Mouse (Mus musculus): ENCODE results near the gene Slc4a7. TPM values are rescaled to one million over a fixed set of nuclear protein-coding genes. Genes with fewer than 3 reads are reported as not detected.
"Not testable (repeated sequence)": the region's sequence is repeated elsewhere in the genome, so short reads cannot be mapped to it uniquely, and the experiment has no call there.

Slc4a7 gene
- total RNA-seq, 2 experiments from 2014 or later, result 13.3 to 13.5 TPM

GRCm38 (mm10) chr14:14786979-14787378, 84.9 kb downstream of the Slc4a7 start:
- intact Hi-C loops (cut with DNase I), result no loop called here
- DNase-seq (ENCODE audit: low spot score), result no peak

GRCm38 (mm10) chr14:14789840-14790470, 87.9 kb downstream of the Slc4a7 start:
- no peak for DNase-seq (ENCODE audit: low spot score)
- intact Hi-C loops (cut with DNase I), result no loop called here

DNA sequence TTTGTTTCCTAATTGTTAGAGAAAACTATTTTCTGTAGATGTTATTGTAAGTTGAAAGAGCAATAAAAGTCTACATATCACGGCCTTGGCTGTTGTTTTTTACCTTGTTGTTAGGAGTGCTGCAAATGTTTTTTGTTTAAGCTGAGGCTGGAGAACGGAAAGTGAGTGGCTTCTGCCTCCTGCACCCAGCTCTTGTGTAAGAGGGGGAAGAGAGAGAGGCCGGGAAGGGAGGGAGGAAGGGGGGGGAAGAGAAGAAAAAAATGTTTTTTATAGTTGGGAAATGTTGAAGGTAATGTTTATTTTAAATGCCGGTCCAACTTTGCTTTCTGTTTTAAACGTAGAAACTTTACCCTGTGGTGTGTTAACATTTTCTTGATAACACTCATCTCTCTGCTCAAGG, 97.8 kb downstream of the Slc4a7 start:
- no peak for DNase-seq (ENCODE audit: low spot score)
- intact Hi-C loops (cut with DNase I), result no loop called here

- no peak for DNase-seq (ENCODE audit: low spot score)
- intact Hi-C loops (cut with DNase I), result no loop called here
Measured at GRCm38 (mm10) chr14:14800332-14800731, 98.3 kb downstream of the Slc4a7 start.

DNA sequence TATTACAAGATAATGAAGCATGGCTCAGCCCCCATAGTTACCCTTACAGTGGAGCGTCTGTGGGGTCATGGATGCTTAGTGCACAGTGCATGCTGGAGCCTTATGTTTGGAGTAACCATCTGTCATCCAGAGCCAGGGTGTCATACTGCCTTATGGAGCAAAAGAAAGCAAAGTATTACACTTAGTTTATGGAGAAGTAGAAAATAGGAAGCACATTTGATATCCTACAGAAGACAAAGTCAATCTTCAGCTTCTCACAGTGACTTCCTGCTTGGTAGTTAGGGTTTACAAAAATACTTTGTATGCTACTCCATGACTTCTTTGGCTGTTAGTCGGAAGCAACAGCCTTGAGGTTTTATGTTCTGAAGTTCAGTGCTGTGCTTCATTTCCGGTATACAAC, 98.7 kb downstream of the Slc4a7 start:
- intact Hi-C loops (cut with DNase I), result no loop called here
- no peak for DNase-seq (ENCODE audit: low spot score)

GRCm38 (mm10) chr14:14803115-14803514, 101.0 kb downstream of the Slc4a7 start, which contains the start of gene Nek10:
Nek10 (plus strand) TSS chr14:14803415.
- intact Hi-C loops (cut with DNase I), result not testable (repeated sequence)

DNA sequence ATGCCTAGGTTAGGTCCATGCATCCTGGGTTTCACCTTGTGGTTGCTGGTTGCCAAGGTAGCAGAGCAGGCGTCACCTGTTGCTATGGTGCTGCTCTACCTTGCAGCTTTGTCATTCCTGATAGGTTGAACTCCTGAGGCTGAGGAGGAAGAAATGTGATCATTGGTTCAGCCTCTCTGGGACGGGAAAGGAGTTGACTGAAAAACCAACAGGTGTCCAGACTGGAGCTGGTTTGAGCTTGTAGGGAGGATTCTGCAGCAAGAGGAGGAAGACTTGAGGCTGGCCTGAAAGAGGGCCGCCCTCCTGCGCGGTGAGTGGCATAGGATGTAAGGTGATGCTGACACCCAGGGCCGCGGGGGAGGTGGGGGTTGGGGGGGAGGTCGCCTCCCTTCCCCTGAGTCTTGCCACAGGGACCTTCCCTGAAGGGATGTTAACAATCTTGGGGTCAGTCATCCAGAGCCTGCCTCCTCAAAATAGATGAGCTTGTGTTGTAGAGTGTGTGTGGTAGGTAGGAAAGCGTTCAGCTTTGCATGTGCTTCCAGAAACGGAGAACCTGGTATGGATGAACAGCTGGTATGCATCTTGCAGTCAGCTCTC, 101.9 kb downstream of the Slc4a7 start:
- DNase-seq (ENCODE audit: low spot score), result no peak
- intact Hi-C loops (cut with DNase I), result no loop called here

More at GRCm38 (mm10) chr14:14803115-14803514, 101.0 kb downstream of the Slc4a7 start, which contains the start of gene Nek10:
- DNase-seq (ENCODE audit: low spot score), result not testable (repeated sequence)

DNA sequence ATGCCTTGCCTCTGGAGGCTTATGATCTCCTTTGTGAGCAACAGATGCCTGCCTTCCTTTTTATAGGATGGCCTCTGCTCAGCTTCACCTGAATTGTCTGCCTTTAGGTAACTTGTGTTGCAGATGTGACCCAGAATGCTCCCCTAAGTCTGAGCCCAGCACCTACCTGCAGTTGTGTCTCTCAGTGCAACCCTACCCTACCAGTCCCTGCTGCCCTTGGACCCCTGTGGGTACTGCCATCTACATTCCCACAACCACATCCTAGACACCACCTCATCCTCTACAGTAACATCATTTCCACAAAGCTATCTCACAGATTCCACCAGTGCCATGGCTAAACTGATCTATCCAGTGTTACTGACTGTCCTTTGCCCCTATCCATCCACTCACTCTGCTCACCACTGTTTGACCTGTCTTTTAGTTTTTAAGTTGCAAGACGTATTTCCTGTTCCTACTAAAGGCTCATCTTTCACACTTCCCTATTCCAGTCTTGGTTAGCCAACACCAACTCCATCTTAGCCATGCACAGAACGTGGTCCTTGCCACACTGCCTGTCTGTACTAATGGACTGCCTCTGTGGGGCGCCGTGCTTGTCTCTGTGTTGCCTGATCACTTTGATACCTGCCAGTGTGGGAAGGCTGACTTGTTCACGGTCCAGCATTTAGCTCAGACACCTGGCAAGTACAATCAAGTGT, 102.6 kb downstream of the Slc4a7 start:
- DNase-seq (ENCODE audit: low spot score), result no peak
- intact Hi-C loops (cut with DNase I), result no loop called here

- intact Hi-C loops (cut with DNase I), result no loop called here
- DNase-seq (ENCODE audit: low spot score), result peak; percentile 75
Measured at GRCm38 (mm10) chr14:14832520-14833240, 130.6 kb downstream of the Slc4a7 start.

DNA sequence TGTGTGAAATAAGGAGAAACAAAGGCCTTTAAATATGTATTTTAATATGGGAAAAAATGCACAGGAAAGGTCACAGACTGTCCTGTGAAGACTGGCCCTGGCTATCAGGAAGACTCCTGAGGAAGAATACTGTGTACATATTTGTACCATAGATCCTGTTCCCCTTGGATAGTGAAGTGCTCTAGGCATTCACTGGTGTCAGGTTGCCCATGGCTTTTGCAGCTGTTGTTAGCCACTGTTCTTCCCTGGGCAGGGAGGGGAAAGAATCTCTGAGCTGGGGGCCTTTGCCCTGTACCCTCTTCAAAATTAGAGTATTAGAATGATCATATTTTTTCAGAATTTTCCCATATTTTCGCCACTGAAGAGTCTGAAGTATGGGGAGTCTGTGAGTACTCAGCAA, 131.4 kb downstream of the Slc4a7 start:
- no peak for DNase-seq (ENCODE audit: low spot score)
- intact Hi-C loops (cut with DNase I), result no loop called here

DNA sequence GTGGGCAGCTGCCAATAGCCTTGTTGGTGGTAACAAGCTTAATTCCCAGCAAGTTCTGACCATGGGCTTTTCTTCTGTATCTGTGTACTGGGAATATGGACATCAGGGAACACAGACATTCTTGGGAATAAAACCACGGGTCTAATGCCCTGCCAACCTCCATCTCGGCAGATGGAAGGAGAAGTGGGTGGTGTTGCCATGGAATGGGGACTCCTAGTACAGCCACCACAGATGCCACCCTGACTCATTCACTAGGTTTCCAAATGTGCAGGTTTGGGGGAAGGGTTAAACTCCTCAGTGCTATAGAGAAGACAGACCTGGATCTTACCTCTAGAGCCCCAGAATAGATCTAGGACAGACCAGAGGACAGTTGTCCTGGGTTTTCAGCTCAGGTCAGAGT, 132.2 kb downstream of the Slc4a7 start:
- DNase-seq (ENCODE audit: low spot score), result no peak
- intact Hi-C loops (cut with DNase I), result no loop called here

GRCm38 (mm10) chr14:14837627-14838026, 135.5 kb downstream of the Slc4a7 start:
- intact Hi-C loops (cut with DNase I), result no loop called here
- no peak for DNase-seq (ENCODE audit: low spot score)

- DNase-seq (ENCODE audit: low spot score), result no peak
- intact Hi-C loops (cut with DNase I), result no loop called here
Measured at GRCm38 (mm10) chr14:14838109-14838508, 136.0 kb downstream of the Slc4a7 start.

GRCm38 (mm10) chr14:14842734-14843530, 140.9 kb downstream of the Slc4a7 start:
- intact Hi-C loops (cut with DNase I), result no loop called here
- DNase-seq (ENCODE audit: low spot score), result no peak

Other genes with a start within 250 kb of the Slc4a7 start
- gene Nek10, start 101.1 kb downstream of the Slc4a7 start, total RNA-seq (2021), result under 1 TPM; 0.21 to 0.22 TPM

All from heart, postnatal 25 days (tissue).